Mouse (Mus musculus) retina, adult 2 months (tissue): ENCODE data around the gene Rbms3.

Source experiments
- DNase-seq: peaks from one replicate; pipeline ENCODE4 v3.0.0-alpha.2; 2012; ENCODE audit warnings: low read depth, low spot score

Rbms3 gene

DNA sequence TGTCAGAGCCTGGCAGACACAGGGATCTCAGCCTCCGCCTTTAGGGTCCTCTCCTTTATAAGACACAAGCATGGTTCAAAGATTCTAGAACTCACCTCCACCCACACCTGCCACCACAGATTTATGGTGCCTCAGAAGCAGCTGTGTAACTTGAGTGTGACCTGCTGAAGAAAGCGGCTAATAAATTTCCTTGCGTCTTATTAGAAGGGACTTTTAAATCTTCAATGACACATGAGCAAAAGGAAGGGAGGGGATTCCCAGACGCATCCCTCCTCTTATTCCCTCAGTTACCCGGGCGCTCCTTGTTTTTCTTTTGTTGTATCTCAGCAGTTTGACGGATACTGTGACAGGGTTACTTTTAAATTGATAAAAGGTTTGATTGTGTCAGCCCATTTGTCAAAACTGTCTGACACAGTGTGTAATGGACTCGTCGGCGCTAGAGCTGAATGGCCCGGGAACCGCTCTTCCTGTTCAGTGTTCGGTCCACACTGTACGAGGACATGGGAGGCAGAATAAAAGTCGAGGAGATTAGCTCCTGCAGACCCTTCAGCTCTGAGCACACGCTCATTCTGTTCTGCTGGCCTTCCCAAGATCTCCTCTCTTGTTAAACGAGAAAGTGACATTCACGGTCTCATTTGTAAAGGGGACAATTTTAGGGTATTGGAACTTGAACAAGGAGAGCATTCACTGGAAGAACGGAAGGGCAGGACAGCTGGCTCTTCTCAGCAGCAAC, 527.3 kb downstream of the Rbms3 start:
- DNase-seq: no peak

DNA sequence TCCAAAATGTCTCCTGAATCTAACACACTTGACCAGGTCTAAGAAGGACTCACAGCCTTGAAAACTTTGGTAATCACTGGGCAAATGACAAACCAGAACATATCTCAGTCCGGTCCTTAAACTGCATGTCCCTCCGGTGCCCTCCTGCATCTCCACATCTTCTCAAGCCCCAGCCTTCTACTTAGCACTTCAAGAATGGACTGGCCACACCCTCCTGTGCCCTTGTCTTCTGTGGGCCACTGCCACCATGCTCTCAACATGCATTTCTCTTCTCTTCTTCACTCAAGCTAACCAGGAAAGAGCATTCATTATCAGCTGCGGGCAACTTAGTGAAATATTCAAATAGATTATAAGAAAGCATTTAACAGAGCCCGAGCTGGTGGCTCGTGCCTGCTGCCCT, 529.5 kb downstream of the Rbms3 start:
- no peak for DNase-seq

DNA sequence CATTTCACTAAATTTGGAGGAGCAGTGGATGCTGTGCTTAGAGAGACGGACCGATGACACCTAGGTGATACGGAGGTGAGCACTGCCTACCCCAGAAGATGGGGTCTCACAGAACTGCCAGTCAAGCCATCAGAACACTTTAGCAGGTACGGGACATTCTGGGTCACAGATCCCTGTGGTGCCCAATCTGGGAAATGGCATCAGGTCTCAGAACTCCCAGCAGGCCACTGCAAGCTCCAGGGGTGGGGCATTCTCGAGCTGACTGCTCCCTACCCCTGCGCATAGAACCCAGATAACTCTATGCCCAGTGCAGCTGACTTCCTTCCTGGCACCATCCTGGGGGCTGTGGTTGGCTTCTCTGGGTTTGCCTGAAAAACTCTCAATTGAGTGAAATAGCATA, 536.2 kb downstream of the Rbms3 start:
- no peak for DNase-seq

DNA sequence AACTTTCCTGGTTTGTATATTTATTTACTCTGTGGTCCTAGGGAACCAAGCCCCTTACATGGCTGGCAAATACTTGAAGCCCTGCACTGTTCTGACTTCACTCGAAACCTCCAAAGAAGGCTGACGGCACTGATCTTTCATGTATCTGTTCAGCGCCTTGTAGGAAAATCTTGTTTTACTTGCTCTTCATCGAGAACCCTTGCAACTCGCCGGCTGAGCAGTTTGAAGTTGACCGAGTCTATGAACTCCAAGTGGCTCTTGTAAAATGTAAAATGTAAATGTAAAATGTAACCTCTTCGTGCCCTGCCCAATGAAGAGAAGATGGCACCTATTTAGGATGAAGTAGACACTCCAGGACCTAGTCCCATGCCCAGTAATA, 537.5 kb downstream of the Rbms3 start:
- no peak for DNase-seq

DNA sequence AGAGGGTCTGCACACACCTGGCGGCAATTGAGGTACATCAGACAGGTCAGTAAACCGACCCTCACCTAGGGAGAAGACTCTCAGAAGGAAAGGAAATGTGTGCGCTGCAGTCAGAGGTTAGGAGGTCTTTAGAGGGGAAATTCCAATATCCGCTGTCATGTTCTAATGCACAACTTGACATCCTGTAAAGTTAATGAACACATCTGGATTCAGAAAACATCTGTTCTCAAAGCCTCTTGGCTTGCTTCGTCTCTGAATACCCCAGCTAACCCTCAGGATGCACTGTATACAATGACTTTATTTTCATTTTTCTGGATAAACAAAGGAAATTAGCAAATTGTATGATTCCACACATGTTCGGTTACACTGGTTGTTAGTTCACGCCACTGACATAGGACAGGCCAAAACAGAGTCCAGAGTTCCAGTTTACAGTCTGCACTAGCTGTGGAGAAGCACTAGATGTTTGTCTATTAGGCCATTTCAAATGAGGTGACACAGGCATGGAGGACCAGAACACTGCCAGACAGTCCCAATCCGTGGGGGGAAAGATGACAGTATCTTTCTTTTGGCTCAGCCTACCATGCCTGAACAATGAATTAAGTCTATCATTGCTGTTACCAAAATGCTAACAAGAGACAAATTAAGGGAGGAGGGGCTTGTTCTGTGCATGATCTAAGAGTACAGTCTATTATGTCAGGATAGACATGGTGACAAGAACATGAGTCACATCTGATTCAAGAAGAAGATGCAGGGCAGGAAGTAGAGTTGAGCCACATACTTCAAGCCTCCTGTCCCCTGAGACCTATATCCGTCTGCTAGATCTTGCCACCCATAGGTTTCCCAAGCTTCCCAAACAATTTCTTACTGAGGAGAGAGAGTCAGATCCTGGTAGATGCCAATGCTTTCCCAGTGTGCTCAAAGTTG, 538.2 kb downstream of the Rbms3 start:
- no peak for DNase-seq

DNA sequence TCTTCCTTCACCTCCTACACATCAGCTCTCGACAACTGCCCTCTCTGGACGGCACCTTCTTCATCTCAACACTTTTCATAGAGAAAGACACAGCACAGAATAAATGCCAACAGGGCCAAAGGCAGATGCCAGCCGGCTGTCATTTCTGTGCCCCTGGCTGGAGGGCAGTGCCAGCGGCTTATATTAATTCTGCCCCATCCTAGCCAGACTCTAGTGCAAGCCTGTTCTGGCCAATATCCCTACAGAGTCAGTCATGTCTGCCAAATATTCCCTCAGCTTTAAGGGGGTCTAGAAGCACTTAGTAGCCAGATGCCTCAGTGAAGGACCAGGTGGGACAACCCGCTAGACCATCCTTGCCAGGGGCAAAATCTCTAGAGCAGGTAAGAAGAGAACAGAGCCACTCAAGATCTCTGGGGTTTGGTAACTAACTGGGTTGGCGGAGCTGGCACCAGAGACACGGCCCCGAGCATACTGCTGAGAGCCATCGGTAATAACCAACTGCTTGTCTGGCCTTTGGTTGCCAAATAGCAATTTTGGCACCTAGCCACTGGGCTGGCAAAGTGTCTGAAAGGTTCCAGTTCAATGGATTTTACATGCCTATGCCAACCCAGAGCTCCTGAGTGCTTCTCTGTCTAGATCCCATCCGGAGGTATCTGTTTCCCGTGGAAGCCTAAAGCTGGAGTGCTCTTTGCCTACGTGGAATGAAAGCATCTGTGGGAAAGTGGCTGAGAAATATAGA, 540.1 kb downstream of the Rbms3 start:
- peak; percentile 8 for DNase-seq

DNA sequence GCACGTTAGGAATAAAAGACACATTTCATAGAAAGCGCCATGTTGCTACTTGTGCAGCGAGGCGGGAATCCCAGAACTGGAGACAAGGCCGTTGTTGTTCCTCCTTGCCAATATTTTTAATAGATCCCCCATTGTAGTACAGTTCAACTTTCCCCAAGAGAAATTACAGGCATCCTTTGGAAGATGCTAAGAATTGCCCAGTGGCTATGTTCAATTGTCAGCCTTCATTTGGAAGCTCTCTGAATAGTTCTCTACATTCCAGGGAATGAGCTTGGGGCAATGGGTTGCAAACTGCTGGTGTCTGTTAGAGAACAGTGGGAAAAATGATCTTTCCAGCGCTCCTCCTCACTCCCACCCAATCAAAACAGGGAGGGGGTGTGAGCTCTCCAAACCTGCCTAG, 541.4 kb downstream of the Rbms3 start:
- no peak for DNase-seq

DNA sequence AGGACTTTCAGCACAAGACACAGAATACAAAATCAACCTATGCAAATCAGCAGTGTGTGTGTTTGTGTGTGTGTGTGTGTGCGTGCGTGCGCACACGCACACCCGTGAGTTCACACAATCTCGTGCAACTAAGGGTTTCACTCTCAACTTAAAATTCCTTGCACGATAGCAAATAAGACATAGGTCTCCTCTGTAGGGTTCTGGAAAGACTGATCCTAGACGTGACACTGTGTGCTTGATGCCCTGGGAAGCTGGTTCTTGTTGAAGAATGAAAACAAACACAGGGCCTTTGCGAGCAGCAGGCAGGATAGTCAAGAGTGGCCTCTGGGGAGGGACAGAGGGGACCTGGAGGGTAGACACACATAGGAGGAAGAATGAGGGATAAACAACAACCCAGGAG, 544.0 kb downstream of the Rbms3 start:
- no peak for DNase-seq

DNA sequence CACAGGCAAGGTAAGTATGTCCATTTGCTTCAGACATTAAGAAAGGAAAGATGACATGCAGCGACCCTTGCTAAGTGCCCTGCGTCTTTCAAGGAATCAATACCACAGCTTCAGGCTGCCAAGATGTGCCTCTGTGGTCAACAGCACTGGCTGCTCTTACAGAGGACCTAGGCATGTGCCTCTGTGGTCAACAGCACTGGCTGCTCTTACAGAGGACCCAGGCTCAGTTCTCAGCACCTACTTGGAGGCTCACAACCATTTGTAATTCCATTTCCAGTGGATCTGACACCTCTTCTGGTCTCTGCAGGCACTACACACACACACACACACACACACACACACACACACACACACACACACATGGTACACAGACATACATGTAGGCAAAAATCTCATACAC, 545.2 kb downstream of the Rbms3 start:
- no peak for DNase-seq

DNA sequence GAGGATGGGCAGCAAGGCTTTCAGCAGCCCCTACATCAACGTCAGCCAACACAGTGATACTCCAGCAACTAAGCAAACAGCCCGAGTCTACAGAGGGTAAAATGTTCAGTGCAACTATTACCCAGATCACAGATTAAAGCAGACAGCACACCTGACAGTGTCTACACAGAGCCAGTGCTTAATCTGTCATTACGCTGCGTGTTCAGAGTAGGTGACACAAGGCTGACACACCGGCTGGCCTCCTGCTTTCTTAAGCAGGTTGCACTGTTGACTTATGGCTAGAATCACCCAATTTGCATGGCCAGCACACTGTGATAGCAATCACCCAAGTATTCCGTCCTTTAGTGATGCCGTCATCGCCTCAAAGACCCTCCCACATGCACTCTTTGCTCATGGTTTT, 550.2 kb downstream of the Rbms3 start:
- DNase-seq: no peak

DNA sequence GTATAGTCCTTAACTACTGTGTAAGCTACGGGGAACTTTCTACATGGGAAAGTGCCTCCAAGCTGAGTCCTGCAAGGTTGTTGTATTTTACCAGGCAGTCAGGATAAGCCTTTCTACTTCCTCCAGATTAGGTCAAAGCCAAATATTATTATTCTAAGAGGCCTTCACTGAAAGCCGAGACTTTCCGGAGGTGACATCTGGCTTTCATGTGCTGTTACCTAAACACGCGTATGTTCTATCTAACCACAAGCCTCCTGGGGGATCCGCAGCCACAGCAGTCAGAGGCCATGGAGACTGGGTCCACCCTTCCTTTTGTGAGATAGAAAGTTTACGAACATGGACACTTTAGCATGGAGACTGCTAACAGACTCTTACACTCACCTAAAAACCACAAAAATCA, 552.2 kb downstream of the Rbms3 start:
- no peak for DNase-seq

DNA sequence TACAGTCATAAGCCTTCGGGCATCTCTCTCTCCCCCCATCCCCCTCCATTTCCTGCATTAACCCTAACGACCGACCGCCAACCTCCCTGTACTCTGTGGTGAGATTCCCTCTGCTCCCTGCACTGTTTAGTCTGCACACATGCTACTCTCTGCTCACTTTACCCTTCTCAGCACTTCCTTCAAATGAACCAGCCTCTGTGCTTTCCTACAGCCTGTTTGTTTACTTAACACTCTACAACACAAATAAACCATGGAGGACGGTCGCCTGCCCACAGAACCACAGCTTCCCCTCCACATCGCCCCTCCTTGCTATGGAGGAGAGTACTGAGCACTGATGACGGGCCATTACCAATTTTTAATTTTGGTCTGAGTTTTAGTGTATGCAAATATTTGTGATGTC, 552.9 kb downstream of the Rbms3 start:
- DNase-seq: no peak

DNA sequence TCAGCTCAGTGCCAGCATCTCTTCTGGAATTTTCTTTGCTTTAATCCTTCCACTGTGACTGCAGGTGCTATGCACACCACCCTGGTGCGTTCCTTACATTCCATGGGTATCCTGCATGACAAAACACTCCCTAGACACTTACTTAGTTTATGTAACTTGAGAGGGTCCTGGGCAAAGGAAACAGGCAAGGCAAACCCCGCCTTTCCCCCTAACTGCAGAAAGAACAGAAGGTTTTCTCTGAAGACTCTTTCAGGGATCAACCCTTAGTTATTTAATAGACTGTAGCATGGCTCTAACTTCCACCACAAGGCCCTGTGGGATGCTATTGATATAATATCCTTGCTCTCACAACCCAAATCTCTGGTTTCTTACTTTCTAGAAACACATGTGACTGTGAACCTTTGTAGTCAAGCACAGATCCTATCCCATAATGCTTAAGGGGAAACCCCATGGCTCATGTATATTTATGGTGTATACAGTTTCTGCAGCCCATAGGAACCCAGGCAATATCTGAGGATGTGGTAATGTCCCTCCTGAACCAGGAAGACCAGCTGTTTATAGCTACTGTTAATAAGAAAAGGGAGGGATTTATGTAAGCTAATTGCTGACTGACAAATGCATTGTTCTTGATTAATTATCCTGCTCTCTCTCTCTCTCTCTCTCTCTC, 557.1 kb downstream of the Rbms3 start:
- no peak for DNase-seq

DNA sequence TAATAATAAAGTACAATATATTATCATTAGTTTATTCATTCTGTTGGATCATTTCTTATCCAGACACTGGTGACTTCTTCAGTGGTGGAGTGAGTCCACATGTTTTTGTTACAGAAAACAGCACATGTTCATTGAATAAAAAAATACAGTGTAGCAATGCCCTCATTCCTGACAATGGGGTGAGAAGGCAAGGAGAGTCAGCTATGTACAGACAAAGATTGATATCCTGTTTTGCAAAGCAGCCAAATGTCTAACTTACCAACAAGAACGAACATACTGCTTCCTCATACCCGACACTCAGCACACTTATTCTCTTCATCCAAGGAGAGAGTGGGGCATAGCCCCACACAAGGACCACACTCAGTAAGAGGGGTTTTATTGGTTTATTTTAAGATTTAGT, 559.1 kb downstream of the Rbms3 start:
- no peak for DNase-seq

DNA sequence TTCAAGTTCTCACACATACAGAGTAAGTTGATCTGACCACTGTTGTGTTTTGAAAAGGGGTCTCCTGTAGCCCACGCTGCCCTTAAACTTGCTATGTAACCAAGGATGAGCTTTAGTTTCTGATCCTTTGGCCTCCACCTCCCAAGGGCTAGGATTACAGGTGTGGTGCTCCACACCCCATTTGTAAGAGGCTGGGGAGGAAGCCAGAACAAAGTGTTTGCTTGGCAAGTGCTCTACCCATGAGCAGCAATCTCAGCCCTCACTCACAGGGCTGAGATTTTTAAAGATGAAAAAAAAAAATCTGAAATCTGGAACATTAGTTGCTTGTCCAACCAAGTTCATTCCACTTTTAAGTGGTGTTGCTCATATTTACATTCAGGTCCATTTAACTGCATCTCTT, 560.5 kb downstream of the Rbms3 start:
- no peak for DNase-seq

DNA sequence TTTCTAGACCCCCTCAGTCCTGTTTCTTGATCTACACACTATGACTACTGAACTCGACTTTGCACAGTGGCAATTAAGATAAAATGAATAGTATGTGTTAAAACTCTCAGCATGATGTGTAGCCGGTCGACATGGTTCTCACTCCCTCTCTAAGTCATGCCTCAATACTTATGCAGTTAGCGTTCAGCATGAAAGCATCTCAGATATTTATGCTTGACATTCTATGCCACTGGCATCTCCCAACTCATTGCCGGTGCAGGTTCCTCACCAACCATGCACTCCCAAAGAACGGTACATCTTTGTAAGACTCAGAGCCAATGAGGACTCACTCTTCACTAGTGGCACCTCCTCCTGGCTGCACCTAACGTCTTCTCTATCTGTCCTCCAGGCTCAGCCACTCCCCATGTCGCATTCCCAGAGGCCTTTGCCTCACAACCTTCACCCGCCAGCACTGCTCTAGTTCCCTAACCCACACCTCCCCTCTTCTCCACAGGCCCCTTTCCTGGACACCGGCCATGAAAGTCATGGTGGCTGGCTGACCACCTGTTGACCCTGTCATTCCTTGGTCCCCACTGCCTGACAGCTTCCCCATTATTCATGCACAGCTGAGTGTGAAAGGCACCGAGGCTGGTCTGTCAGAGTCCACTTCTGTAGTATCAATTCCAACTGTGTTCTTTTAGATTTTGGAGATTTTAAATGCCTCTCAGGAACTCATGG, 561.9 kb downstream of the Rbms3 start:
- no peak for DNase-seq

DNA sequence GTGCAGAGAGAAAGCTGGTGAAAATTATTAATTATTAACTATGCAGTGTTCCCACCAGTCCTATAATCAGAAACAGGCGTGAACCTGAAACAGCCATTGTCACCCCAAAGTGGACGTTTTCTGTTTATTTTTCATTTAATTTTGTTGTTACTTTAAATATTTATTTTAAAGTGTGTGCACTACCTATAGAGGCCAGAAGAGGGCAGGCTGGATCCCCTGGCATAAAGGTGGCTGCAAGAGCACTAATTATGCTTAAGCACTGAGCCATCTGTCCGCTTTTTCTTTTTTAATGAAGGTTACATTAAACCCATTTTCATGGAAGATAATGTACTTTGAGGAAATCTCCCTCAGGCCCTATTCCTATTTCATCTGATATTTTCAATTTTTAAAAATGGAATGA, 563.2 kb downstream of the Rbms3 start:
- DNase-seq: no peak

DNA sequence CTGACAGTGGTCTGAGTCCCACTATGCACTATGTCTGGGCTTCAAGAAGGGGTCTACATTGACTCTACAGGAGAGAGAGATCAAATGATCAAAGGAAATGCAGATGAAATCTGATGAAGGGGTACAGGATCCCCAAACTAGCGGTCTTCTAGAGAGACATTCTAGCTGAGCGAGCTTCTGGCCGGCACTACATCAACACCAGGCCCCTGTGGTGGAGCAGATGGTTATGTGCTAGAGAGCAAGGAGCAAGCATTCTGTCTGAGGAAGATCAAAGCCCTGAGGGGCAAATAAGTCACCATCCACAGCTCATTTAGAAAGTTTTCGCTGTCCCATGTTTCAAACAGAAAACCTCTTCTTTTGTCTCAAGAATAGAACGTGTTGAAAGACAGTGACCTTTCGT, 564.1 kb downstream of the Rbms3 start:
- no peak for DNase-seq

DNA sequence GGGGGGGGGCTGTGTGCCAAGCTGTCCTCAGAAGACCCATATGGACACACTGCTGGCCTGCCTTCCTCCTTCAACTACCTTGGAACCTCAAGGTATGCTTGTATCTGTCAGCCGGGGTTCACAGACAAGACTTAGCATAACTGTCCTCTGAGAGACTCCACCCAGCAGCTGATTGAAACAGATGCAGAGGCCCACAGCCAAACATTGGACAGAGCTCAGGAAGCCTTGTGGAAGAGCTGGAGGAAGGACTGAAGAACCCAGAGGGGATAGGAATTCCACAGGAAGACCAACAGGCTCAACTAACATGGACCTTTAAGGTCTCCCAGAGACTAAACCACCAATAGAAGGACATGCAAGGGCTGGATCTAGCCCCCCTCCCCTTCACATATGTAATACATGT, 570.1 kb downstream of the Rbms3 start:
- DNase-seq: no peak

DNA sequence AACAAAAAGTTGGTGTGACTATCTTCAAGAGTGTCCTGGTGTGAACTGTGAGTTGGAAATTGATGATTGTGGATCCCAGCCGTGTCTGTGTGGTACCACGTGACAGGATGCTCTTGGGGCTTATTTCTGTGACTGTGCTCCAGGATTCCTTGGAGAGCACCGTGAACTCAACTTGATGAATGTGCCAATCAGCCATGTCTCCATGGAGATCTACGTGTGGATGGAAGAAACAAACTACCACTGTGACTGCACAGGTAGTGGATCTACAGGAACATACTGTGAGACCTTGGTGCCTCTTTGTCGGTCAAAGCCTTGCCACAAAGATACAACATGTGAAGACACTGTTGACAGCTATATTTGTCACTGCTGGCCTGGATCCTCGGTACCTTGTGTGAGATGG, 570.6 kb downstream of the Rbms3 start:
- no peak for DNase-seq

DNA sequence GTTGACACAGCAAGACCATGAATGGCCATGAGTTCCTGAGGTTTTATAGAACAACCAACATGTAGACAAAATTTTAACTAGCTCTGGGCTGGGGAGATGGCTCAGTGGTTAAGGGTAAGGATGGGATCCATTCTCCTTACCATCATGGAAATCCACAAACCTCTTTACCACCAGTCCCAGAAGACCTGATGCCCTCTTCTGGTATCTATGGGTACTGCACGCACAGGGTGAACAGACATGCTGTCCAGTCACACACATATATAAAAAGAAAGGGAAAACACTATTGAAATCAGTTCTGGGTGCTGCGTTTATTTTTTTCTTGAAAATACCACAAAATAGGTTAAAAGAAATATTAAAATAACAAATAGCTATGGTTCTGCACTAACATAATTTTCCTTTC, 577.8 kb downstream of the Rbms3 start:
- no peak for DNase-seq
